Mouse (Mus musculus) heart, adult 2 months (tissue): ENCODE results near the gene Extl1.

Source experiments
- EP300 ChIP-seq: fragments of 200-500 bp; IDR thresholded peaks from 2 replicates; pipeline ENCODE4 v1.6.1; 2011; ENCODE audit warnings: low read depth, low read length, control low read depth; ENCODE audit not compliant: insufficient read depth
- POLR2A ChIP-seq: fragments of 200-500 bp; IDR thresholded peaks from 2 replicates; pipeline ENCODE4 v1.6.1; 2011; ENCODE audit warnings: mild to moderate bottlenecking, low read depth, low read length, control low read depth; ENCODE audit not compliant: insufficient read depth

DNA sequence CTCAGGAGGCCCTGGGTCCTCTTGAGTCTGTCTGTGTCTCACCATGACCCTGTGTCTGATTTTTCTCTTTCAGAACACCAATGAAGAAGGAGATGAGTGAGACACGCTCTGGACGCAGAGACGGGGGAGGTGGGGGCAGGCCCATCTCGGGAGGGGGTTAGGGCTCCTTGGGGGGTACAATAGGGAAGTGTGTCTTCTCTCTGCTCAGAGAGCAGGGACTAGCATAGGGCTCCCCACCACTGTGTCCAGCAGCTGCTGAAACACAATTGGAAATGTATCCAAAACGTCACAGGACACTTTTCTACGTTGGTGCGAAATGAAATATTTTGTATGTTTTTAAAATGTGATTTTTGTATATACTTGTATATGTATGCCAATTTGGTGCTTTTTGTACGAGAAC, 54.8 kb downstream of the Extl1 start:
- TF ChIP-seq POLR2A (no peak), EP300 (no peak)
